Mouse (Mus musculus) left cerebral cortex, postnatal 36 days (tissue): Measurements from ENCODE around the gene Spred1. TPM values are rescaled to one million over a fixed set of nuclear protein-coding genes. Genes with fewer than 3 reads are reported as not detected.

Experiments
- DNase-seq, 2 experiments: peaks; one replicate each; pipeline ENCODE4 v3.0.0; 2021 to 2022; ENCODE audit warnings: low spot score in 2 of 2, mixed read lengths in 1 of 2
- intact Hi-C: fragments of 180-260 bp; cut with DNase I; formaldehyde crosslinking; loops from one replicate; pipeline ENCODE4 v1.15.1; 2025
- total RNA-seq, 2 experiments: library from RNA; stranded (reverse); gene quantifications; 2 replicates each; pipeline ENCODE4 v1.2.3; 2021

The Spred1 gene
- total RNA-seq, 2 experiments from 2014 or later = 121 to 162 TPM

DNA sequence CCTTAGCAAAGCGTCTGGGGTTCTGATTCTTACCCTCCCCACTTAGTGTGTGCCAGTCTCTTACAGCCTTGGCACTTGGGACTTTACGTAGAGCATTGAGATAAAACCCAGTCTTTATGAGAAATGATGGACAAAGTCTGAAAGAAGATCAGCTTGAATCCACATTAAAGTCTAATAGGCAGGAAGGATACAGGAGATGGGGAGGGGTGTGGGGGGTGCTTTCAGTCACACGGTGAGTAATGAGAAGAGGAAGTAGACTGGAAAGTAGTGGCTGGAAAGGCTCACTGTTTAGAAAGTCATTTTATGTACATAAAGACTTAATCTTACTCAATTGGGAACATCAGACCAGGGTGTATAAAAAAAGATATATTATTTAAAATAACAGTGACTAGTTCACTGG lies 47.9 kb downstream of the Spred1 start:
- intact Hi-C loops = no loop called here
- DNase-seq = no peak

- intact Hi-C loops = no loop called here
- no peak for DNase-seq
These were observed 51.8 kb downstream of the Spred1 start for GRCm38 (mm10) chr2:117172981-117173380.

GRCm38 (mm10) chr2:117176066-117176465 lies 54.9 kb downstream of the Spred1 start:
- no peak for DNase-seq
- intact Hi-C loops = no loop called here

DNA sequence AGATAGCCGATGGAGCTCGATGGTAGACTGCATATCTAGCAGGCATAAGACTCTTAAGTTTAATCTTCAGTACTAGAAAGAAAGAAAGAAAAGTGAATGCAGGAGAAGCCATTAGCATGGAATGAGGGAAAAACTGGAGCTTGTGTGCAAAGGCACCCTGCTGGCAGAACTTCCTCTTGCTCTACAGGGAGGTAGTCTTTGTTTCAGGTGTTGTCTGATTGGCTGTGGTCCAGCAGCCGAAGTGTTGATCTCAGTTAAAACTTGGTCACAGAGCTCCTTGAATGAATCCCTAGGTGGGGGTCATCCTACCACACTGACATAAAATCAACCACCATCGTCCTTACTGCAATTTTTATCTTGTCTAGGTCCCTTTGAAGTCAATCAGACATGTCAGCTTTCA lies 55.8 kb downstream of the Spred1 start:
- intact Hi-C loops = no loop called here
- DNase-seq = no peak

DNA sequence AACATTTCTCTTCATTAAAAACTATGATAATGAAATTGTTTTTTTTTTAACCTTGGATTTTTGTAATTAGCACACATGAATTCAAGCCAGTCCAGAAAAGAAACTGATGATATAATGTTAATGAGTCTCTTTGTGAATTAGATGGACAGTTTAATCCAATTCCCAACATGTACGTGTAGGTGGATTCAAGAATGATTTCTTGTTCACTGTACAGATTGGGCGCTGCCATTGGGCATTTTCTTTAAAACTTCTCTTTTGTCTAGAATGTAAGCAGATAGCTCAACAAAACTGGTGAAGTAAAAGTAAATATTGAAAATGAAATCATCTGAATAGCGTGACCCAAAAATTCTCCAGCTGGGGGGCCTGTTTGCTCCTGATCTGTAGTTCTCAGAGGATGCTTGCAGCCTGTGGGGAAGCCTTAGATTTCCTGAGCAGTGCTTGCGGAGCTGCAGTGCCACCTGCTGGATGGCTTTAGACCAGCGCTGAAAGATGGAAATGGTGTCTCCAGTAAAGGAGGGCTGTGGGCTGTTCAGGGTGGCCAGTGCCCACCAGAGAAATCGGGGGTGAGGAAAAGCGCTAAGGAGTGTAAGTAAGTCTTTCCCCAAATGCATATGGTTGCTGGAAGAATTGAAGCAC lies 59.2 kb downstream of the Spred1 start:
- DNase-seq = peak; percentile 77 to 83
- intact Hi-C loops = loop anchor here (1.0 to 2.0 kb wide), 3 partner anchors 50 to 280 kb away; no protein-coding TSS in a partner anchor

DNA sequence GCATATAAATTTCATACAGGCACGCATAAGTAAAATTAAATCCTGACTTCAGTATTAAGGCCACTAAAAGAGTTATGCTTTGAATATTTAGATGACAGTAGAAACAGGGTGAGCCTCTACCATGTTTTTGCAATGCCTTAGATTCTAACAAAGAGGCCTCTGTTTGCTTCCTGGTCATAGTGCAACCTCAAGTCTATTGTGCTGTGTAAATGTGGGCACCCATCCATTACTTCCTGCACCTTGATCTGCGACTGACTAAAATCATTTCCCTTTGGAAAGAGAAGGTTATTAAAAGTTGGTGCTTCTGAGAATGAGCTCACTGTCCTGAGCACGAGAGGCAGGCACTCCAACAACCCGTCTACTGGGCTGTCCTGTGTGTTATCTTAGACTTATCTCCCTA lies 64.4 kb downstream of the Spred1 start:
- intact Hi-C loops = no loop called here
- no peak for DNase-seq

DNA sequence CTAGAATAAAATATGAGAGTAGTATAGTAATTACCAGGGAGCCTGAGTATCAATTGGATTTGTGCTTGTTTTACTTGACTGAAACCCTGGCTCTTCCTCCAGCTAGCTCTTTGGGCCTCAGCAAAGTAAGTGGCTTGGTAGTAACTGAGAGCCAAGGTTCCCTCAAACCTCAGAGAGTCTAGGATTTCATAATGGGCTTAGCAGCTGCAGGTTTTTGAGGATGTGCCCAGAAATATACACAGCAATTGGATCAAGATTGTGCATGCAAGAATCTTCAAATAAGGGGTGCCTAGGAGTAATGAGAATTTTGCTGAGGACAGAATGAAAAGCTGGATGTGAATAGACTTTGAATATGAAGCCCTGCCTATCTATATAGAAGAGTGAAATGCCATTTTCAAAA lies 69.7 kb downstream of the Spred1 start:
- DNase-seq = no peak
- intact Hi-C loops = no loop called here

DNA sequence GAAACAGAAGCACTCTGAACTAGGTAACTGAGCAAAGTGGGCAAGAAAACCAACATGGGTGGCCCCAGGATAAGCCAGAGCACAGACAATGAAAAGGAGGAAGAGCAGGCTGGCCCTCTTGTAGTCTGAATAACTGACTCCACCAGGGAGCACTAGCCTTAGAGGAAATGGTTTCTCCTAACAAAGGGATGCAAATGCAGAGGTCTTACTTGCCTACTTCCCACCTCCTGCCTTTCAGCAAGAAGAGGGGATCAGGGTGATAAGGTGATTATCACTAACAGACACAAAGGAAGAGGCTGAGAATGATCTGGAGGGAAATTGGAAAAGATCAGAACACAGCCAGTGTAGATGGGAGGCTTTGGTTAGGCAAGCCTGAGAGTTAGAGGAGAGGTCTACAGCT lies 73.1 kb downstream of the Spred1 start:
- intact Hi-C loops = no loop called here
- DNase-seq = no peak

GRCm38 (mm10) chr2:117195151-117195550 lies 74.0 kb downstream of the Spred1 start:
- intact Hi-C loops = no loop called here

GRCm38 (mm10) chr2:117195578-117195977 lies 74.4 kb downstream of the Spred1 start:
- DNase-seq = peak; percentile 49 to 61
- intact Hi-C loops = no loop called here

More at GRCm38 (mm10) chr2:117195151-117195550, 74.0 kb downstream of the Spred1 start:
- DNase-seq = no peak

- no peak for DNase-seq
- intact Hi-C loops = no loop called here
These were observed 79.7 kb downstream of the Spred1 start for GRCm38 (mm10) chr2:117200869-117201338.

DNA sequence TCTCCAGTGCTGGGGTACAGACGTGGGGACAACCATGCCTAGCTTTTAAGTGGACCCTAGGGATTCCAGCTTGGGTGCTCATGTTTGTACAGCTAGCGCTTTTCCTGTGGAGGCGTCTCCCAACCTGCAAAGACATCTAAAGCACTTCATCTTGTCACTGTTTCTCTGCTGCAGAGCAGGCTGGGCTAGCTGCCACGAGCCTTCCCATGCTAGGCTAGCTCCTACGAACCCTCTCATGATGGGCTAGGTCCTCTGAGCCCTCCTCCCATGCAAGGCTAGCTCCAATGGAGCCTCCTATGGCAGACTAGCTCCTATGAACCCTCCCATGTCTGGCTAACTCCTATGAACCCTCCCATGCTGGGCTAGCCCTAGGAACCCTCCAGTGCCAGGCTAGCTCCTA lies 82.2 kb downstream of the Spred1 start:
- intact Hi-C loops = no loop called here
- peak; percentile 51 to 74 for DNase-seq

DNA sequence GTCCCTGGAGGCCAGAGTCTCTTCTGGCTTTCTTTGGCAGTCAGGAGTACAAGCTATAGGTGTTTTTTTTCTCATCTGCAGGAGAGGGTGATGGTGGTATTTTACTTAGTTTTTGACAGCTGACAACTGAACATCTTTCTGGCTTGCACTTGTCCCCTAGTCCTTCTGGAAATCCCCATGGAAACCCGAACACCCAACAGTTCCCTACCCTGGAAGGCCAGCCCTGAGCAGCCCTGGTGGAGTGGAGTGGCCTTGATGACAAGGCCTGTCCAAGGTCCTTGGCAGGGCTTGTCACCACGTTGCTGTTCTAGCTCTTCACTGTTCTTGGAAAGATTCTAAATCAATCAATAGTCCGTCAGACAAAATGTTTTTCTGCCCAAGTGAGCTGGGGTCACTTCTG lies 83.4 kb downstream of the Spred1 start:
- DNase-seq = no peak
- intact Hi-C loops = no loop called here

DNA sequence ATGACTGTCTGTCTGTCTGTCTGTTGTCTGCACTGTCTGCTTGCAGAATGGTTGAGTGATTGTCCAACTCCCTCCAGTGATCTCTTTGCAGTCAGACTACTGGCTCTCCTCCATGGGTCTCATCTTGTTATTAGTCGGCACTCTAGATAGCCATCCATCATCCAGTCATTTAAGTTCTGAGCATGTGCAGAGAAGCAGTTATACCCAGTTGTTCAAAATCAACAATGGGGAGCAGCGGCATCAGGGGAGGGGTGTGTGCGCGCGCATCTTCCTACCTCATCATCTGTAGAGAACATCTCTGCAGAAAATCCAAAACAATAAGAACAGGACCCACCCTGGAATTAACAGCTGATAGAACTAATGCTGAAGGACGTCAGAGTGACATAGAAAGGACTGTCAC lies 83.9 kb downstream of the Spred1 start:
- intact Hi-C loops = no loop called here
- no peak for DNase-seq

GRCm38 (mm10) chr2:117210416-117211085 lies 89.4 kb downstream of the Spred1 start:
- no peak for DNase-seq
- intact Hi-C loops = no loop called here

DNA sequence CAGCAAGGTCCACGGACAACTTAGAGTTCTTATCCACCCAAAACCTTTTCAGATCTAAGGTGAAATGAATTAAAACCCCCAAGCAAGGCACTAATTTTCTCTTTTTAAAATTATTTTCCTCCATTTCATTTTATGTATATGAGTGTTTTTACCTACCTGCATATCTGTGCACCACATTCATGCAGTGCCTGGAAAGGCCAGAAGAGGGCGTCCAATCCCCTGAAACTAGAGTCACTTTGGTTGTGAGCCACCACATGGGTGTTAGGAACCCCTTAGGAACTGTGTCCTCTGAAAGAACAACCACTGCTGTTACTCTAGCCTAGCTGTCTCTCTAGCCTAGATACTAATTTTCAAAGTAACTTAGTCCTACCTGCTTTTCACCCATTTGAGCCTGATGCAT lies 95.0 kb downstream of the Spred1 start:
- intact Hi-C loops = no loop called here
- no peak for DNase-seq

- intact Hi-C loops = no loop called here
- DNase-seq = peak; percentile 36 to 37
These were observed 96.6 kb downstream of the Spred1 start for GRCm38 (mm10) chr2:117217695-117218216.

- intact Hi-C loops = no loop called here
- DNase-seq = no peak
These were observed 98.4 kb downstream of the Spred1 start for GRCm38 (mm10) chr2:117219536-117219935.

DNA sequence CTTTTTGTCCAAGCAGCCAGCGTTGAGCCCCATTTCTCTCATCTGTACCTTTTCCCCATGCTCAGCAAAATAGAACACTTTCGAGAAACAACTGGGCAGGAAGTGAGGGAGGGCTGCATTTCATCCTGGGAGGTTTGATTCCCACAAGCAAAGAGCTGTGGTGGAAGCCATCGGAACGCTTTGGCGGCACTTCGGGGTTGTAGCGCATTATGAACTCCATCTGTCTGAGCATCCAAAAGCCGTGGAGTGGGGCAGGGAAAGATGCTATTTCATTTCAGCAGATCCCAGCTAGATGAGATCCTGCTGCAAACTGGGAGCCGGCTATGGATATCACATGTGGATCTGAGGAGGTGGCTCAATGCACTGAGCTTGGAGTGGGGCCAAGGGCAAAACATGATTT lies 101.5 kb downstream of the Spred1 start:
- intact Hi-C loops = no loop called here

DNA sequence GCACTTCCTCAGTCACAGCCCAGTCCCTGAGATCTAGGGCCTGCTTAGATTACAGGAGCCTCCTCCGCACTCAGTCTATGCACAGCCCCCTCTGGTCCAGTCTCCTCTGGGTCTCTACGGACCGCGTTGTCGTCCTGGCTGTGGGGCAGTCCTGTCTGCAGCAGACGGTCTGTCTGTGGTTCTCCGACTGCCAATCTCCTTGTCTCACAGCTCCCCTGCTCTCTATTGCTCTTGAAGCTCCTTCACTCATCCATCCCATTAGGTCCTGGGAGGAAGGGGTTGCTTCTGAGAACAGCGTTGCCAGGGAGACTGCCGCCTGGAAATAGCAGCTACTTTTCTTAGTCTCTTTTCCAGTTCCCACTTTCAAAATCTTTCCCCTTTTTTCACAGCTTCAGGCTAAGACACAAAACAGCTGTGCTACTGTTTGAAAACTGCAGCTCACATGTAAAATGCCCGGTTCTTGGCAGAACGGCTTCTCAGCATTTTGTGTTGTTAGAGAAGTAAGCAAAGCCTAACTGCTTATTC lies 107.5 kb downstream of the Spred1 start:
- peak; percentile 13 to 34 for DNase-seq
- intact Hi-C loops = no loop called here

More for the DNA sequence above, 101.5 kb downstream of the Spred1 start:
- DNase-seq = no peak

DNA sequence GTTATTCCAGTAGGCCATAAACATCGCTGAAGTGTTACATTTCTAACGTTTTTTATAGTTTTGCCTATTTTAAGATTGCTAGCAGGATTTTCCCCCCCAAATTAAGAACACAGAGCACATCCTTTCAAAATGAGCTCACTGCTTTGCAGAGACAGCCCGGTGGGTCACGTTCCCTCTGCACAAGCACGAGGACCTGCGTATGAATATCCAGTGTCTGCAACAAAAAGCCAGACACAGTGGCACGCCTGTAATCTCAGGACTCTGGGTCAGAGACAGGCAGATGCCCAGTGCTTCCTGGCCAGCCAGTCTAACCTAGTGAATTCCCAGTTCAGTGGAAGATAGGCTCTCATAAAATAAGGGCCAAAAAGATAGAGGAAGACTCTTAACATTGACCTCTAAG lies 109.1 kb downstream of the Spred1 start:
- DNase-seq = peak in 1 of 2 experiments; percentile 15
- intact Hi-C loops = loop anchor here (2.0 kb wide), 3 partner anchors 49 to 333 kb away; partner anchors contain the start of gene Spred1
